26 mouse cellular contexts compared by ENCODE assay signal in the genomic region with DNA sequence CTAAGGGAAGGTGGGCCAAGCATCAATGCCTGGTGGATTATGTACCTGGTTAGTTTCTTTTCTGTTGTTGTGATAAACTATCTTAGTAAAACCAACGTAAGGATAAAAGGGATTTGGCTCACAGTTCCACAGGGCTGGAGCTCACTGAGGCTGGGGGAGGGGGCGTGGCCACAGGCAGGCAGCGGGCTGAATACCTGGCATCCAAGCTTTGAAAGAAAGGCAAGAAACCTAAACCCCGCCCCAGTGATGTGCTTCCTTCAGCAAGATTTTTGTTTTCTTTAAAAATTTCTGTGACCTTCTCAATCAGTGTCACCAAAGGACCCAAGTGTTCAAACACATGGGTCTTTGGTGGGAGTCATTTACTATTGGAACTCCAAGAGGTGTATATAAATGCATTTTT. TPM values are rescaled to one million over a fixed set of nuclear protein-coding genes. Genes with fewer than 3 reads are reported as not detected.
DNase-seq lines count a peak whose midpoint lies in the region; ATAC-seq and TF ChIP-seq lines count a peak whose summit lies in the region.
"Had no signal": no experiment of that assay in that cellular context is flagged by ENCODE, and none has a peak within 500 bp of the region (broad histone marks: within the 10 kb centered on the region; RNA-seq: fewer than 3 reads in every experiment).

No protein-coding gene starts in this region.

- DNase-seq in heart, adult 11 months = peak; percentile 75
- DNase-seq in heart, postnatal 36 days = no peak
- DNase-seq in heart, embryonic 10.5 days (ENCODE audit: low spot score) = peak; percentile 51
- DNase-seq in thymus, postnatal 25 days = no peak
- DNase-seq: adrenal gland, adult 2 months; adrenal gland, adult 8-10 months; adrenal gland, postnatal 10 days; adrenal gland, postnatal 14 days; adrenal gland, postnatal 25 days; adrenal gland, postnatal 36 days; B cell, adult 2 months; cerebellum, adult 11 months; cerebellum, adult 11-12 months had no signal

- no peak for TF ChIP-seq CTCF in intestine, postnatal 0 days (IDR thresholded peaks at IDR 0.05; ENCODE audit: low read depth)
- TF ChIP-seq CTCF in small intestine, adult 2 months (IDR thresholded peaks at IDR 0.05; ENCODE audit: extremely low read depth, insufficient read length, insufficient replicate concordance, low read depth, low read length) = no peak

- no peaks in the 10 kb centered on the region for H3K36me3 ChIP-seq in heart, embryonic 10.5 days
- H3K36me3 ChIP-seq in heart, embryonic 11.5 days (ENCODE audit: control insufficient read depth, insufficient read depth, low read length) = no peaks in the 10 kb centered on the region
- H3K36me3 ChIP-seq in intestine, postnatal 0 days (ENCODE audit: control insufficient read depth, insufficient read depth) = no peaks in the 10 kb centered on the region
- no peaks in the 10 kb centered on the region for H3K36me3 ChIP-seq in intestine, embryonic 16.5 days (ENCODE audit: control insufficient read depth, insufficient read depth, low read length)
- peaks cover 3% of the 10 kb centered on the region; the same call in 1 of the 2 replicates for H3K36me3 ChIP-seq in small intestine, adult 2 months (ENCODE audit: control insufficient read depth, insufficient read depth, low read length)
- H3K36me3 ChIP-seq: G1E had no signal

- no peak overlapping the region for H3K27ac ChIP-seq in heart, embryonic 10.5 days
- H3K27ac ChIP-seq in heart, embryonic 11.5 days (ENCODE audit: low read depth, low read length) = no peak overlapping the region
- H3K27ac ChIP-seq in intestine, postnatal 0 days (ENCODE audit: low read depth, low read length) = no peak overlapping the region
- H3K27ac ChIP-seq in intestine, embryonic 16.5 days (ENCODE audit: low read length) = no peak overlapping the region
- H3K27ac ChIP-seq in small intestine, adult 2 months (ENCODE audit: insufficient read depth, low read depth, low read length) = peak overlapping the region; percentile 36

- no peak for TF ChIP-seq POLR2A in small intestine, adult 2 months (IDR thresholded peaks at IDR 0.05; ENCODE audit: low read depth, low read length)

- no peak for ATAC-seq in heart, embryonic 11.5 days (replicated peaks; ENCODE audit: insufficient number of reproducible peaks, low FRiP score, low TSS enrichment)
- ATAC-seq in intestine, postnatal 0 days = no peak
- no peak for ATAC-seq in intestine, embryonic 16.5 days
- ATAC-seq: activated CD4-positive, CD25-positive, alpha-beta regulatory T cell, adult 4 months; CD4-positive, CD25-positive, alpha-beta regulatory T cell, adult 4 months; Patski had no signal

- intact Hi-C loops in heart, postnatal 36 days (cut with DNase I) = no loop called here

- H3K4me1 ChIP-seq in heart, embryonic 10.5 days = peaks cover 8% of the 10 kb centered on the region; the same call in 1 of the 2 replicates
- H3K4me1 ChIP-seq in heart, embryonic 11.5 days (ENCODE audit: control insufficient read depth, insufficient read depth, low read length) = peaks cover 3% of the 10 kb centered on the region; the same call in 1 of the 2 replicates
- 0 out of 2 replicates have a peak, but pooled peaks cover 8% of the 10 kb centered on the region for H3K4me1 ChIP-seq in intestine, postnatal 0 days (replicated peaks; ENCODE audit: control insufficient read depth, insufficient read depth, low read length)
- H3K4me1 ChIP-seq in intestine, embryonic 16.5 days (ENCODE audit: control insufficient read depth, insufficient read depth, low read length) = peaks cover 5% of the 10 kb centered on the region; the same call in 1 of the 2 replicates
- H3K4me1 ChIP-seq in small intestine, adult 2 months (ENCODE audit: control insufficient read depth, insufficient read depth, insufficient read length, low read length) = peaks cover 33% of the 10 kb centered on the region

- no peak overlapping the region for H3K9ac ChIP-seq in heart, embryonic 11.5 days (ENCODE audit: low read depth, low read length)
- H3K9ac ChIP-seq in intestine, postnatal 0 days (ENCODE audit: low read depth, low read length) = no peak overlapping the region
- H3K9ac ChIP-seq in intestine, embryonic 16.5 days (ENCODE audit: low read depth, low read length) = no peak overlapping the region

- no peaks in the 10 kb centered on the region for H3K9me3 ChIP-seq in heart, embryonic 10.5 days
- no peaks in the 10 kb centered on the region for H3K9me3 ChIP-seq in heart, embryonic 11.5 days (replicated peaks; ENCODE audit: control insufficient read depth, low read length)
- no peaks in the 10 kb centered on the region for H3K9me3 ChIP-seq in intestine, postnatal 0 days (ENCODE audit: control insufficient read depth)
- no peaks in the 10 kb centered on the region for H3K9me3 ChIP-seq in intestine, embryonic 16.5 days (ENCODE audit: control insufficient read depth, low read length)
- H3K9me3 ChIP-seq: G1E had no signal

- H3K4me3 ChIP-seq in heart, embryonic 10.5 days = no peak overlapping the region
- no peak overlapping the region for H3K4me3 ChIP-seq in heart, embryonic 11.5 days (ENCODE audit: low read depth, low read length)
- H3K4me3 ChIP-seq in intestine, postnatal 0 days (ENCODE audit: low read depth, low read length) = no peak overlapping the region
- H3K4me3 ChIP-seq in intestine, embryonic 16.5 days (ENCODE audit: low read length) = no peak overlapping the region
- peak overlapping the region; percentile 36 for H3K4me3 ChIP-seq in small intestine, adult 2 months (ENCODE audit: low read depth, low read length)

- no peaks in the 10 kb centered on the region for H3K27me3 ChIP-seq in heart, embryonic 10.5 days (ENCODE audit: insufficient read depth, poor library complexity, severe bottlenecking)
- H3K27me3 ChIP-seq in heart, embryonic 11.5 days (ENCODE audit: control insufficient read depth, insufficient read depth, low read length) = no peaks in the 10 kb centered on the region
- no peaks in the 10 kb centered on the region for H3K27me3 ChIP-seq in intestine, postnatal 0 days (replicated peaks; ENCODE audit: control insufficient read depth, insufficient read depth, low read length)
- H3K27me3 ChIP-seq in intestine, embryonic 16.5 days (replicated peaks; ENCODE audit: control insufficient read depth, insufficient read depth, low read length) = no peaks in the 10 kb centered on the region
- no peaks in the 10 kb centered on the region for H3K27me3 ChIP-seq in small intestine, adult 2 months (ENCODE audit: control insufficient read depth, insufficient read depth, low read length)
- H3K27me3 ChIP-seq: CH12.LX, Patski had no signal

- 55% methylated on average over 4 of the region's 4 CpGs for WGBS in heart, embryonic 10.5 days
- 53% methylated on average over 4 of the region's 4 CpGs for WGBS in heart, embryonic 11.5 days (ENCODE audit: insufficient replicate concordance)
- WGBS in intestine, postnatal 0 days = 71% methylated on average over 4 of the region's 4 CpGs
- 67% methylated on average over 4 of the region's 4 CpGs for WGBS in intestine, embryonic 16.5 days
- 76% methylated on average over 4 of the region's 4 CpGs for WGBS in small intestine, adult 2 months

- no peak overlapping the region for H3K4me2 ChIP-seq in heart, embryonic 11.5 days
- H3K4me2 ChIP-seq in intestine, postnatal 0 days (replicated peaks; ENCODE audit: low read depth) = peak overlapping the region; percentile 30; the same call in 1 of the 2 replicates
- no peak overlapping the region for H3K4me2 ChIP-seq in intestine, embryonic 16.5 days (ENCODE audit: low read depth, low read length)

RNA-seq across cellular contexts. Expression of a gene that starts 4.8 kb away (rescaled TPM):
- not detected for total RNA-seq in heart, postnatal 36 days (2021)
- 0.04 and 0.11 TPM in 2 replicates for polyA plus RNA-seq in heart, embryonic 10.5 days (2016; fragmentation: Nextera tagmentation; extraction: Ambion mirVana)
- not detected in 2 replicates for polyA plus RNA-seq in heart, embryonic 11.5 days (2014; fragmentation: Nextera tagmentation; extraction: Ambion mirVana)
- polyA plus RNA-seq in intestine, postnatal 0 days (2015; fragmentation: Nextera tagmentation; extraction: Ambion mirVana) = 14.6 and 15.3 TPM in 2 replicates
- polyA plus RNA-seq in intestine, embryonic 16.5 days (2015; fragmentation: Nextera tagmentation; extraction: Ambion mirVana) = 7.2 and 10.3 TPM in 2 replicates
- polyA plus RNA-seq in small intestine, adult 2 months (2012; rRNA removed) = 6.2 and 14.8 TPM in 2 replicates
- total RNA-seq: adrenal gland, adult 2 months; adrenal gland, adult 8-10 months; adrenal gland, postnatal 10 days; adrenal gland, postnatal 14 days; adrenal gland, postnatal 25 days; adrenal gland, postnatal 36 days; ES-E14 had no signal
- polyA plus RNA-seq: adrenal gland, adult 2 months; C2C12; Patski had no signal

RNA-seq across cellular contexts. Expression of a gene that starts 20.0 kb away (rescaled TPM):
- 100 to 1,000 TPM in 1 of 2 experiments, 10 to 100 TPM in 1; 97.5 to 103 TPM for total RNA-seq in heart, postnatal 36 days (2021)
- polyA plus RNA-seq in heart, embryonic 10.5 days (2016; fragmentation: Nextera tagmentation; extraction: Ambion mirVana) = 22.8 and 26.0 TPM in 2 replicates
- 24.0 and 27.2 TPM in 2 replicates for polyA plus RNA-seq in heart, embryonic 11.5 days (2014; fragmentation: Nextera tagmentation; extraction: Ambion mirVana)
- polyA plus RNA-seq in intestine, postnatal 0 days (2015; fragmentation: Nextera tagmentation; extraction: Ambion mirVana) = 8.2 and 8.5 TPM in 2 replicates
- polyA plus RNA-seq in intestine, embryonic 16.5 days (2015; fragmentation: Nextera tagmentation; extraction: Ambion mirVana) = 16.5 and 16.6 TPM in 2 replicates
- polyA plus RNA-seq in small intestine, adult 2 months (2012; rRNA removed) = 0.67 and 1.1 TPM in 2 replicates

RNA-seq across cellular contexts. Expression of a gene that starts 23.6 kb away (rescaled TPM):
- under 1 TPM; 0.27 to 0.28 TPM for total RNA-seq in heart, postnatal 36 days (2021)
- not detected in 2 replicates for polyA plus RNA-seq in heart, embryonic 10.5 days (2016; fragmentation: Nextera tagmentation; extraction: Ambion mirVana)
- not detected in 2 replicates for polyA plus RNA-seq in heart, embryonic 11.5 days (2014; fragmentation: Nextera tagmentation; extraction: Ambion mirVana)
- 0.17 and 0.18 TPM in 2 replicates for polyA plus RNA-seq in intestine, postnatal 0 days (2015; fragmentation: Nextera tagmentation; extraction: Ambion mirVana)
- 0.31 and 0.55 TPM in 2 replicates for polyA plus RNA-seq in intestine, embryonic 16.5 days (2015; fragmentation: Nextera tagmentation; extraction: Ambion mirVana)
- 0.14 TPM in 1 of 2 replicates, not detected in the other for polyA plus RNA-seq in small intestine, adult 2 months (2012; rRNA removed)
- total RNA-seq: adrenal gland, adult 18-20 months; adrenal gland, adult 2 months; adrenal gland, adult 8-10 months; adrenal gland, postnatal 14 days; adrenal gland, postnatal 25 days; CH12.LX; ES-E14; G1E; MEL had no signal
- polyA plus RNA-seq: activated CD4-positive, CD25-positive, alpha-beta regulatory T cell, adult 4 months; adrenal gland, adult 2 months; C2C12; CD4-positive, CD25-positive, alpha-beta regulatory T cell, adult 4 months; G1E; Patski had no signal

Comparison
In these comparisons a context has a peak if more than half of its experiments do, and no peak if none do; other contexts are left out.
1. DNase-seq: peak in heart, adult 11 months (single experiment) and heart, embryonic 10.5 days (single experiment); none in heart, postnatal 36 days (0 of 2) and thymus, postnatal 25 days (single experiment).